Mouse (Mus musculus) cerebellum, adult 9-10 months (tissue): ENCODE measurements around the gene 2410004B18Rik.

Experiments used
- DNase-seq: peaks from one replicate; pipeline ENCODE4 v3.0.0; 2022

2410004B18Rik gene

GRCm38 (mm10) chr3:145929525-145930400 is 8.1 kb upstream of the 2410004B18Rik start:
- no peak for DNase-seq

- no peak for DNase-seq
Observed at GRCm38 (mm10) chr3:145933845-145934244, 4.0 kb upstream of the 2410004B18Rik start.

GRCm38 (mm10) chr3:145938405-145939349 is 863 bp downstream of the 2410004B18Rik start:
- peak; percentile 20 for DNase-seq

GRCm38 (mm10) chr3:145939402-145939801 is 1.6 kb downstream of the 2410004B18Rik start:
- DNase-seq = no peak

GRCm38 (mm10) chr3:145939971-145940370 is 2.2 kb downstream of the 2410004B18Rik start:
- no peak for DNase-seq

GRCm38 (mm10) chr3:145941971-145942370 is 4.2 kb downstream of the 2410004B18Rik start:
- DNase-seq = peak; percentile 54

GRCm38 (mm10) chr3:145944348-145944747 is 6.5 kb downstream of the 2410004B18Rik start:
- no peak for DNase-seq

GRCm38 (mm10) chr3:145945904-145946303 is 8.1 kb downstream of the 2410004B18Rik start:
- no peak for DNase-seq

- DNase-seq = no peak
Observed at GRCm38 (mm10) chr3:145946654-145947053, 8.8 kb downstream of the 2410004B18Rik start.

GRCm38 (mm10) chr3:145947539-145948204 is 9.9 kb downstream of the 2410004B18Rik start:
- DNase-seq = no peak

GRCm38 (mm10) chr3:145950034-145950814 is 12.4 kb downstream of the 2410004B18Rik start:
- peak; percentile 28 for DNase-seq

GRCm38 (mm10) chr3:145950815-145951130 is 13.0 kb downstream of the 2410004B18Rik start:
- DNase-seq = no peak

GRCm38 (mm10) chr3:145951287-145952165 is 13.7 kb downstream of the 2410004B18Rik start:
- DNase-seq = no peak

GRCm38 (mm10) chr3:145952945-145953344 is 15.1 kb downstream of the 2410004B18Rik start:
- no peak for DNase-seq

GRCm38 (mm10) chr3:145953411-145953810 is 15.6 kb downstream of the 2410004B18Rik start:
- no peak for DNase-seq

GRCm38 (mm10) chr3:145959824-145960223 is 22.0 kb downstream of the 2410004B18Rik start:
- no peak for DNase-seq

- no peak for DNase-seq
Observed at GRCm38 (mm10) chr3:145962411-145962810, 24.6 kb downstream of the 2410004B18Rik start.

GRCm38 (mm10) chr3:145963101-145964017 is 25.5 kb downstream of the 2410004B18Rik start:
- DNase-seq = no peak

- no peak for DNase-seq
Observed at GRCm38 (mm10) chr3:145964018-145964387, 26.2 kb downstream of the 2410004B18Rik start.

- no peak for DNase-seq
Observed at GRCm38 (mm10) chr3:145964473-145964872, 26.7 kb downstream of the 2410004B18Rik start.
